Mouse (Mus musculus) liver, postnatal 0 days (tissue): ENCODE measurements around the gene Tmem126a. TPM values are rescaled to one million over a fixed set of nuclear protein-coding genes. Genes with fewer than 3 reads are reported as not detected.

Experiments used
- ATAC-seq: fragments of 200-750 bp; cut with Nextera tagmentation; 2 replicates; pipeline ENCODE4 v1.8.0; 2017; ENCODE audit warnings: mild to moderate bottlenecking, moderate library complexity
- DNase-seq: peaks from one replicate; pipeline ENCODE4 v3.0.0-alpha.2; 2016
- H3K27ac ChIP-seq: fragments of 300-500 bp; sonication (generic); 2 replicates; pipeline ENCODE4 v1.5.1; 2014; ENCODE audit warnings: antibody characterized with exemption, moderate library complexity, mild to moderate bottlenecking, low read depth
- H3K27me3 ChIP-seq: fragments of 300-500 bp; sonication (generic); 2 replicates; pipeline ENCODE4 v1.6.1; 2014; ENCODE audit warnings: low read length, control low read depth, mixed read lengths; ENCODE audit not compliant: insufficient read depth
- H3K36me3 ChIP-seq: fragments of 300-500 bp; sonication (generic); replicated peaks from 2 replicates; pipeline ENCODE4 v1.6.1; 2014; ENCODE audit warnings: mild to moderate bottlenecking, control low read depth, low read length, moderate library complexity, mixed read lengths; ENCODE audit not compliant: insufficient read depth
- H3K4me1 ChIP-seq: fragments of 300-500 bp; sonication (generic); 2 replicates; pipeline ENCODE4 v1.6.1; 2014; ENCODE audit warnings: antibody characterized with exemption, mild to moderate bottlenecking, control low read depth; ENCODE audit not compliant: insufficient read depth
- H3K4me2 ChIP-seq: fragments of 300-500 bp; sonication (generic); 2 replicates; pipeline ENCODE4 v1.6.1; 2014; ENCODE audit warnings: low read depth, mild to moderate bottlenecking, low read length, moderate library complexity, mixed read lengths
- H3K4me3 ChIP-seq: fragments of 300-500 bp; sonication (generic); 2 replicates; pipeline ENCODE4 v1.5.1; 2014; ENCODE audit warnings: low read depth, low read length
- H3K9ac ChIP-seq: fragments of 300-500 bp; sonication (generic); replicated peaks from 2 replicates; pipeline ENCODE4 v1.6.1; 2014; ENCODE audit warnings: mild to moderate bottlenecking, moderate library complexity
- H3K9me3 ChIP-seq: fragments of 300-500 bp; sonication (generic); 2 replicates; pipeline ENCODE4 v1.6.1; 2016; ENCODE audit warnings: mild to moderate bottlenecking, control low read depth, low read length, mixed read lengths
- CTCF ChIP-seq: sonication (generic); IDR thresholded peaks from 2 replicates; pipeline ENCODE4 v1.5.1; 2016; ENCODE audit warnings: antibody characterized with exemption, low read depth
- EP300 ChIP-seq: IDR thresholded peaks from 2 replicates; pipeline ENCODE4 v1.6.1; 2016; ENCODE audit warnings: antibody characterized with exemption, low read depth, mild to moderate bottlenecking
- WGBS: fragments of 180-500 bp; shearing (Covaris S2); extraction: QIAGEN DNeasy Blood & Tissue Kit; methylation state at CpG from one replicate; pipeline ENCODE4 v1.1.7; 2014; ENCODE audit not compliant: insufficient replicate concordance; 5-methylcytosine and 5-hydroxymethylcytosine counted together
- polyA plus RNA-seq: library from polyadenylated mRNA; unstranded; fragments of >200 nt; fragmentation: Nextera tagmentation; extraction: Ambion mirVana; gene quantifications from 2 replicates; pipeline ENCODE4 v1.2.1, GENCODE M21; 2015

Gene Tmem126a
- polyA plus RNA-seq, result 59.9 and 67.3 TPM in 2 replicates

- no peaks in the 10 kb centered on the region for H3K9me3 ChIP-seq
- peak within 1 kb of the TSS; percentile 86 for H3K27ac ChIP-seq
- DNase-seq (peak; percentile 87), ATAC-seq (peak; percentile 97)
- WGBS, result 1% methylated on average over 41 of the region's 41 CpGs
- TF ChIP-seq EP300 (no peak), CTCF (peak; percentile 43; the same call in 1 of the 2 replicates)
- peak within 1 kb of the TSS; percentile 73 for H3K4me3 ChIP-seq
- no peaks in the 10 kb centered on the region for H3K27me3 ChIP-seq
- peaks cover 21% of the 10 kb centered on the region for H3K36me3 ChIP-seq
- H3K4me2 ChIP-seq, result peak within 1 kb of the TSS; percentile 90
- peaks cover 15% of the 10 kb centered on the region for H3K4me1 ChIP-seq
- H3K9ac ChIP-seq, result peak within 1 kb of the TSS; percentile 74
These were observed at the start of gene Tmem126a for GRCm38 (mm10) chr7:90456845-90457468. Tmem126a (minus strand) TSS chr7:90457229.

- Histone ChIP-seq H3K4me3 (no peak overlapping the region), H3K36me3 (no peaks in the 10 kb centered on the region), H3K27me3 (0 out of 2 replicates have a peak, but pooled peaks cover 2% of the 10 kb centered on the region), H3K9me3 (no peaks in the 10 kb centered on the region), H3K4me1 (no peaks in the 10 kb centered on the region), H3K9ac (no peak overlapping the region), H3K4me2 (no peak overlapping the region), H3K27ac (no peak overlapping the region)
- peak; percentile 36; the same call in 1 of the 2 replicates for ATAC-seq
- WGBS, result 74% methylated on average over 2 of the region's 2 CpGs
- TF ChIP-seq CTCF (no peak), EP300 (no peak)
- no peak for DNase-seq
These were observed 25.6 kb upstream of the Tmem126a start for GRCm38 (mm10) chr7:90482607-90483006.

GRCm38 (mm10) chr7:90476313-90477245, 19.6 kb upstream of the Tmem126a start, which contains the start of gene Dlg2:
Dlg2 (plus strand) TSS chr7:90476672.
- Histone ChIP-seq H3K27me3 (0 out of 2 replicates have a peak, but pooled peaks cover 2% of the 10 kb centered on the region), H3K27ac (peak within 1 kb of the TSS; percentile 75), H3K4me3 (peak within 1 kb of the TSS; percentile 81), H3K36me3 (no peaks in the 10 kb centered on the region; the same call in 1 of the 2 replicates), H3K9me3 (no peaks in the 10 kb centered on the region), H3K4me1 (peaks cover 18% of the 10 kb centered on the region), H3K9ac (peak within 1 kb of the TSS; percentile 73), H3K4me2 (peak within 1 kb of the TSS; percentile 99)
- TF ChIP-seq CTCF, result no peak
- TF ChIP-seq EP300, result no peak
- ATAC-seq (no peak), DNase-seq (no peak)
- under 1% methylated on average over 32 of the region's 32 CpGs for WGBS

- H3K4me3 ChIP-seq, result peak within 1 kb of the TSS; percentile 81
- ATAC-seq (peak; percentile 100), DNase-seq (peak; percentile 99)
- H3K36me3 ChIP-seq, result no peaks in the 10 kb centered on the region; the same call in 1 of the 2 replicates
- no peaks in the 10 kb centered on the region for H3K9me3 ChIP-seq
- peak within 1 kb of the TSS; percentile 99 for H3K4me2 ChIP-seq
- peak within 1 kb of the TSS; percentile 73 for H3K9ac ChIP-seq
- H3K27me3 ChIP-seq, result 0 out of 2 replicates have a peak, but pooled peaks cover 2% of the 10 kb centered on the region
- H3K4me1 ChIP-seq, result peaks cover 18% of the 10 kb centered on the region
- WGBS, result under 1% methylated on average over 36 of the region's 36 CpGs
- TF ChIP-seq CTCF, result no peak
- 0 out of 2 replicates have a peak, but pooled peaks have one; percentile 8 for TF ChIP-seq EP300
- peak within 1 kb of the TSS; percentile 75 for H3K27ac ChIP-seq
These were observed 18.8 kb upstream of the Tmem126a start, which contains the start of gene Tmem126b for GRCm38 (mm10) chr7:90475793-90476312. Tmem126b (minus strand) TSS chr7:90476001.

GRCm38 (mm10) chr7:90473511-90473910, 16.5 kb upstream of the Tmem126a start:
- DNase-seq (no peak), ATAC-seq (no peak)
- no peak overlapping the region for H3K4me2 ChIP-seq
- H3K4me1 ChIP-seq, result peaks cover 18% of the 10 kb centered on the region
- 0 out of 2 replicates have a peak, but pooled peaks cover 2% of the 10 kb centered on the region for H3K27me3 ChIP-seq
- H3K9ac ChIP-seq, result no peak overlapping the region
- H3K27ac ChIP-seq, result no peak overlapping the region
- H3K36me3 ChIP-seq, result peaks cover 11% of the 10 kb centered on the region
- 43% methylated on average over 2 of the region's 2 CpGs for WGBS
- no peak overlapping the region for H3K4me3 ChIP-seq
- H3K9me3 ChIP-seq, result no peaks in the 10 kb centered on the region
- TF ChIP-seq CTCF, result no peak

- 86% methylated on average over 5 of the region's 5 CpGs for WGBS
- Histone ChIP-seq H3K27me3 (no peaks in the 10 kb centered on the region), H3K4me1 (peaks cover 10% of the 10 kb centered on the region), H3K36me3 (no peaks in the 10 kb centered on the region), H3K9me3 (no peaks in the 10 kb centered on the region), H3K27ac (no peak overlapping the region), H3K9ac (no peak overlapping the region), H3K4me2 (no peak overlapping the region), H3K4me3 (no peak overlapping the region)
- TF ChIP-seq EP300 (no peak), CTCF (no peak)
- DNase-seq, result no peak
- no peak for ATAC-seq
These were observed 4.4 kb upstream of the Tmem126a start for GRCm38 (mm10) chr7:90461441-90461840.
